Mouse (Mus musculus): ENCODE measurements around the gene Gm45062. TPM values are rescaled to one million over a fixed set of nuclear protein-coding genes. Genes with fewer than 3 reads are reported as not detected.
"Not testable (repeated sequence)": the region's sequence is repeated elsewhere in the genome, so short reads cannot be mapped to it uniquely, and the experiment has no call there.

Gene Gm45062
- polyA plus RNA-seq, 1 experiment, result 5.8 TPM

GRCm38 (mm10) chr6:8299066-8299863 is 40.0 kb downstream of the Gm45062 start:
- Histone ChIP-seq H3K9ac (ENCODE audit: low read depth, poor library complexity, severe bottlenecking) (no peak overlapping the region), H3K9me3 (replicated peaks; ENCODE audit: control insufficient read depth, insufficient read depth, low read length, poor library complexity, severe bottlenecking) (no peaks in the 10 kb centered on the region), H3K27me3 (ENCODE audit: control insufficient read depth, insufficient read depth, low read length, poor library complexity, severe bottlenecking) (no peaks in the 10 kb centered on the region), H3K4me1 (ENCODE audit: control insufficient read depth, insufficient read depth, low read length) (no peaks in the 10 kb centered on the region), H3K4me3 (ENCODE audit: low read depth, low read length) (no peak overlapping the region), H3K36me3 (ENCODE audit: control insufficient read depth, insufficient read depth, low read length, poor library complexity, severe bottlenecking) (no peaks in the 10 kb centered on the region), H3K27ac (ENCODE audit: insufficient read depth, low read length) (no peak overlapping the region)
- TF ChIP-seq CTCF (IDR thresholded peaks at IDR 0.05; ENCODE audit: low read depth, low read length) (no peak), POLR2A (IDR thresholded peaks at IDR 0.05; ENCODE audit: insufficient read depth, low read length) (no peak)

GRCm38 (mm10) chr6:8307878-8308775 is 48.9 kb downstream of the Gm45062 start:
- Histone ChIP-seq H3K27ac (ENCODE audit: insufficient read depth, low read length) (no peak overlapping the region), H3K36me3 (ENCODE audit: control insufficient read depth, insufficient read depth, low read length, poor library complexity, severe bottlenecking) (no peaks in the 10 kb centered on the region), H3K9me3 (replicated peaks; ENCODE audit: control insufficient read depth, insufficient read depth, low read length, poor library complexity, severe bottlenecking) (no peaks in the 10 kb centered on the region), H3K9ac (ENCODE audit: low read depth, poor library complexity, severe bottlenecking) (no peak overlapping the region), H3K4me3 (ENCODE audit: low read depth, low read length) (no peak overlapping the region), H3K4me1 (ENCODE audit: control insufficient read depth, insufficient read depth, low read length) (no peaks in the 10 kb centered on the region), H3K27me3 (ENCODE audit: control insufficient read depth, insufficient read depth, low read length, poor library complexity, severe bottlenecking) (no peaks in the 10 kb centered on the region)
- TF ChIP-seq CTCF (IDR thresholded peaks at IDR 0.05; ENCODE audit: low read depth, low read length) (no peak), EP300 (IDR thresholded peaks at IDR 0.05; ENCODE audit: insufficient read depth, low read depth, low read length) (no peak)

- no peaks in the 10 kb centered on the region for H3K9me3 ChIP-seq (replicated peaks; ENCODE audit: control insufficient read depth, insufficient read depth, low read length, poor library complexity, severe bottlenecking)
- no peaks in the 10 kb centered on the region for H3K27me3 ChIP-seq (ENCODE audit: control insufficient read depth, insufficient read depth, low read length, poor library complexity, severe bottlenecking)
- no peaks in the 10 kb centered on the region for H3K36me3 ChIP-seq (ENCODE audit: control insufficient read depth, insufficient read depth, low read length, poor library complexity, severe bottlenecking)
- no peaks in the 10 kb centered on the region for H3K4me1 ChIP-seq (ENCODE audit: control insufficient read depth, insufficient read depth, low read length)
- no peak overlapping the region for H3K27ac ChIP-seq (ENCODE audit: insufficient read depth, low read length)
- no peak overlapping the region for H3K4me3 ChIP-seq (ENCODE audit: low read depth, low read length)
- H3K9ac ChIP-seq (ENCODE audit: low read depth, poor library complexity, severe bottlenecking), result no peak overlapping the region
- no peak for TF ChIP-seq POLR2A (IDR thresholded peaks at IDR 0.05; ENCODE audit: insufficient read depth, low read length)
- TF ChIP-seq CTCF (IDR thresholded peaks at IDR 0.05; ENCODE audit: low read depth, low read length), result no peak
- no peak for TF ChIP-seq EP300 (IDR thresholded peaks at IDR 0.05; ENCODE audit: insufficient read depth, low read depth, low read length)
These were observed 53.3 kb downstream of the Gm45062 start for GRCm38 (mm10) chr6:8312554-8312953.

- no peaks in the 10 kb centered on the region for H3K4me1 ChIP-seq (ENCODE audit: control insufficient read depth, insufficient read depth, low read length)
These were observed 57.0 kb downstream of the Gm45062 start for GRCm38 (mm10) chr6:8316201-8316600.

GRCm38 (mm10) chr6:8319591-8319990 is 60.3 kb downstream of the Gm45062 start:
- H3K9me3 ChIP-seq (replicated peaks; ENCODE audit: control insufficient read depth, insufficient read depth, low read length, poor library complexity, severe bottlenecking), result no peaks in the 10 kb centered on the region
- H3K9ac ChIP-seq (ENCODE audit: low read depth, poor library complexity, severe bottlenecking), result no peak overlapping the region
- no peak overlapping the region for H3K4me3 ChIP-seq (ENCODE audit: low read depth, low read length)
- H3K36me3 ChIP-seq (ENCODE audit: control insufficient read depth, insufficient read depth, low read length, poor library complexity, severe bottlenecking), result no peaks in the 10 kb centered on the region
- no peak overlapping the region for H3K27ac ChIP-seq (ENCODE audit: insufficient read depth, low read length)
- no peaks in the 10 kb centered on the region; the same call in 1 of the 2 replicates for H3K27me3 ChIP-seq (ENCODE audit: control insufficient read depth, insufficient read depth, low read length, poor library complexity, severe bottlenecking)
- H3K4me1 ChIP-seq (ENCODE audit: control insufficient read depth, insufficient read depth, low read length), result no peaks in the 10 kb centered on the region
- TF ChIP-seq POLR2A (IDR thresholded peaks at IDR 0.05; ENCODE audit: insufficient read depth, low read length), result no peak
- TF ChIP-seq EP300 (IDR thresholded peaks at IDR 0.05; ENCODE audit: insufficient read depth, low read depth, low read length), result no peak
- TF ChIP-seq CTCF (IDR thresholded peaks at IDR 0.05; ENCODE audit: low read depth, low read length), result no peak

More at GRCm38 (mm10) chr6:8316201-8316600, 57.0 kb downstream of the Gm45062 start:
- Histone ChIP-seq H3K36me3 (ENCODE audit: control insufficient read depth, insufficient read depth, low read length, poor library complexity, severe bottlenecking) (no peaks in the 10 kb centered on the region), H3K27ac (ENCODE audit: insufficient read depth, low read length) (no peak overlapping the region), H3K9me3 (replicated peaks; ENCODE audit: control insufficient read depth, insufficient read depth, low read length, poor library complexity, severe bottlenecking) (no peaks in the 10 kb centered on the region), H3K4me3 (ENCODE audit: low read depth, low read length) (no peak overlapping the region), H3K9ac (ENCODE audit: low read depth, poor library complexity, severe bottlenecking) (no peak overlapping the region), H3K27me3 (ENCODE audit: control insufficient read depth, insufficient read depth, low read length, poor library complexity, severe bottlenecking) (no peaks in the 10 kb centered on the region; the same call in 1 of the 2 replicates)
- no peak for TF ChIP-seq POLR2A (IDR thresholded peaks at IDR 0.05; ENCODE audit: insufficient read depth, low read length)

- H3K4me3 ChIP-seq (ENCODE audit: low read depth, low read length); H3K9ac ChIP-seq (ENCODE audit: low read depth, poor library complexity, severe bottlenecking); H3K27me3 ChIP-seq (ENCODE audit: control insufficient read depth, insufficient read depth, low read length, poor library complexity, severe bottlenecking); H3K36me3 ChIP-seq (ENCODE audit: control insufficient read depth, insufficient read depth, low read length, poor library complexity, severe bottlenecking); H3K4me1 ChIP-seq (ENCODE audit: control insufficient read depth, insufficient read depth, low read length); H3K9me3 ChIP-seq (replicated peaks; ENCODE audit: control insufficient read depth, insufficient read depth, low read length, poor library complexity, severe bottlenecking); H3K27ac ChIP-seq (ENCODE audit: insufficient read depth, low read length): not testable (repeated sequence)
These were observed 72.2 kb downstream of the Gm45062 start for GRCm38 (mm10) chr6:8331496-8331895.

Data from ES-Bruce4 (cell line).